Mouse (Mus musculus) brain, embryonic 14.5 days (tissue): Measurements from ENCODE around the gene Sgk1.

Experiments
- CTCF ChIP-seq: fragments of 200-500 bp; IDR thresholded peaks from 2 replicates; pipeline ENCODE4 v1.5.1; 2012; ENCODE audit warnings: inconsistent platforms, mild to moderate bottlenecking, moderate library complexity, borderline replicate concordance; ENCODE audit not compliant: insufficient read depth, insufficient read length; ENCODE audit errors: extremely low read depth
- POLR2A ChIP-seq: fragments of 200-500 bp; IDR thresholded peaks from 2 replicates; pipeline ENCODE4 v1.6.1; 2012; ENCODE audit warnings: mild to moderate bottlenecking, inconsistent platforms, borderline replicate concordance; ENCODE audit not compliant: poor library complexity, insufficient read depth, insufficient read length, severe bottlenecking; ENCODE audit errors: extremely low read depth

DNA sequence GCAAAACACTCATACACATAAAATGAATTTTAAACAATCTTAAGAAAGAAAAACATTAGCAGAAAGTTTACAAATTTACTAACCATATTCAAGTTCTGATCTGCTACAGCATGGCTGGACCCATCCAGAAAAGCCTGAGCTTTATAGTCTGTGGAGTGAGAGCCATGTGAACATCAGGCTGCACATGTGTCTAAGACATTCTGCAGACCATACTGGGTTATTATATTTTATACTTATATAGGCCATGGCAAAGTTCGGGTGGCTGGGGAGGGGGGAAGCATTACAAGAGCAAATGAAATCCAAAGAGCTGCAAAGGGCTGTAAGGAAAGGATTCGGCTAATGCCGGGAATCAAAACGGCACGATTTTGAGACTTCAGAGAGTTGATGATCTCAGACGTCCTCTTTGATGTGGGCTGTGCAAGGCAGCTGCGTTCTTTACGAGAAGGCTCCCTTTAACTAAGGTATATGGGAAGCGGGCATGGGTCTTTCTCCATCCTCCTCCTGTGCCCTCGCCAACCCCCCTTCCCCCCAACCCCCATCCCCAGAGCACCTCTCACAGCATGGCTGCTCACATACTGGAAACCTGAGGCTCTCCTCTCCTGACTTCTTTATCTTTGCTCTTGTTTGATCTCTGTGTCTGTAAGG lies 29.4 kb downstream of the Sgk1 start:
- TF ChIP-seq POLR2A (no peak), CTCF (no peak)
